15 mouse cellular contexts compared by ENCODE assay signal in genomic region chr6:100332479-100332878, GRCm38 (mm10).
"Had no signal": no experiment of that assay in that cellular context is flagged by ENCODE, and none has a peak within 500 bp of the region (broad histone marks: within the 10 kb centered on the region; RNA-seq: fewer than 3 reads in every experiment).

No protein-coding gene starts in this region.

- H3K36me3 ChIP-seq: kidney, embryonic 15.5 days; liver, embryonic 13.5 days; midbrain, embryonic 12.5 days; midbrain, embryonic 15.5 days had no signal

- H3K4me2 ChIP-seq: kidney, embryonic 15.5 days; liver, embryonic 13.5 days; midbrain, embryonic 12.5 days; midbrain, embryonic 15.5 days had no signal

- H3K9me3 ChIP-seq: kidney, embryonic 15.5 days; liver, embryonic 13.5 days; midbrain, embryonic 12.5 days; midbrain, embryonic 15.5 days had no signal

- DNase-seq: layer of hippocampus, adult 9-11 months; liver, embryonic 13.5 days; lung, adult 2 months; lung, postnatal 14 days; lung, postnatal 4 days; right cerebral cortex, adult 18-20 months; right cerebral cortex, postnatal 14 days; right cerebral cortex, postnatal 4 days; thymus, postnatal 25 days had no signal

- H3K27ac ChIP-seq: kidney, embryonic 15.5 days; left cerebral cortex, adult 2 months; liver, embryonic 13.5 days; midbrain, embryonic 12.5 days; midbrain, embryonic 15.5 days had no signal

- ATAC-seq: intestine, postnatal 0 days; midbrain, embryonic 15.5 days had no signal

- H3K9ac ChIP-seq: kidney, embryonic 15.5 days; liver, embryonic 13.5 days; midbrain, embryonic 12.5 days; midbrain, embryonic 15.5 days had no signal

- H3K4me3 ChIP-seq: kidney, embryonic 15.5 days; left cerebral cortex, adult 2 months; liver, embryonic 13.5 days; midbrain, embryonic 12.5 days; midbrain, embryonic 15.5 days; myocyte had no signal
